Mouse (Mus musculus) megakaryocyte, embryonic 14.5 days (primary cell): ENCODE data around the gene Sh3d19.

Source experiments
- FLI1 ChIP-seq: IDR thresholded peaks from 2 replicates; pipeline ENCODE4 v1.6.1; 2012; ENCODE audit warnings: low read length, inconsistent platforms, mixed read lengths
- GATA1 ChIP-seq: IDR thresholded peaks from 3 replicates; pipeline ENCODE4 v1.6.1; 2012; ENCODE audit warnings: mixed read lengths, low read length, inconsistent platforms, borderline replicate concordance

DNA sequence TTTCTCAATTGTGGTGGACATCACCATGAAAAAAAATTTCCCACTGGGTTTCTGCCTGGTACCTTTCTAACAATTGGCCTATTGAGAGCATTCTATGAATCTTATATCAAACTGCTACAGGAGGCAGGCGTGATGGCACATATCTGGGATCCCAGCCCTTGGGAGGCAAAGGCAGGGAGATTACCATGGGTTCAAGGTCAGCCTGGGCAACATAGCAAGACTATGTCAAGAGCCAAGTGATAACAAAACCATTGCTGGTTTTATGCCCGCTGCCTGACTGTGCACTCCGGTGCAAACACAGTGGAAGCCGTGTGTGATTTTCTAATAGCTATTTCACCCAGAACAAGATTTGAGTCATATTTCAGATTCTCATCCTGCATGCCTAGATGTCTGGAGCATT is 20.0 kb upstream of the Sh3d19 start:
- TF ChIP-seq FLI1 (no peak), GATA1 (no peak)
